Mouse (Mus musculus) A20 (cell line): ENCODE measurements at regions not wholly inside any gene's neighbourhood (a gene's known extent, or its start where the extent isn't known, plus 50 kb on each side); places are given as distances from the start of the nearest gene placed in this dataset.

ENCODE experiments used
- DNase-seq: peaks from one replicate; pipeline ENCODE4 v3.0.0-alpha.2; 2011; ENCODE audit warnings: low read depth, low spot score

GRCm38 (mm10) chr12:63393411-63393810 is 1081.1 kb downstream of the Fscb start:
- DNase-seq, result no peak

- DNase-seq, result no peak
Observed at GRCm38 (mm10) chr12:63380681-63381080, 1093.8 kb downstream of the Fscb start.

- peak; percentile 35 for DNase-seq
Observed at GRCm38 (mm10) chr12:63369259-63369822, 1105.1 kb downstream of the Fscb start.
